Mouse (Mus musculus) neural tube, embryonic 15.5 days (tissue): ENCODE measurements around the gene Rapgef4. TPM values are rescaled to one million over a fixed set of nuclear protein-coding genes. Genes with fewer than 3 reads are reported as not detected.

ENCODE experiments used
- ATAC-seq: fragments of 200-750 bp; cut with Nextera tagmentation; 2 replicates; pipeline ENCODE4 v1.8.0; 2017; ENCODE audit warnings: mild to moderate bottlenecking, moderate TSS enrichment, moderate library complexity; ENCODE audit not compliant: low FRiP score
- H3K27ac ChIP-seq: fragments of 300-500 bp; sonication (generic); replicated peaks from 2 replicates; pipeline ENCODE4 v1.5.1; 2015; ENCODE audit warnings: mild to moderate bottlenecking, inconsistent platforms
- H3K27me3 ChIP-seq: fragments of 300-500 bp; sonication (generic); replicated peaks from 2 replicates; pipeline ENCODE4 v1.6.1; 2015; ENCODE audit warnings: inconsistent platforms
- H3K36me3 ChIP-seq: fragments of 300-500 bp; sonication (generic); 2 replicates; pipeline ENCODE4 v1.6.1; 2015; ENCODE audit warnings: inconsistent platforms
- H3K4me1 ChIP-seq: fragments of 300-500 bp; sonication (generic); 2 replicates; pipeline ENCODE4 v1.6.1; 2015; ENCODE audit warnings: inconsistent platforms
- H3K4me2 ChIP-seq: fragments of 300-500 bp; sonication (generic); 2 replicates; pipeline ENCODE4 v1.6.1; 2015; ENCODE audit warnings: inconsistent platforms, mild to moderate bottlenecking, moderate library complexity
- H3K4me3 ChIP-seq: fragments of 300-500 bp; sonication (generic); replicated peaks from 2 replicates; pipeline ENCODE4 v1.5.1; 2015; ENCODE audit warnings: mild to moderate bottlenecking, inconsistent platforms
- H3K9ac ChIP-seq: fragments of 300-500 bp; sonication (generic); replicated peaks from 2 replicates; pipeline ENCODE4 v1.6.1; 2015; ENCODE audit warnings: mild to moderate bottlenecking, inconsistent platforms
- H3K9me3 ChIP-seq: fragments of 300-500 bp; sonication (generic); replicated peaks from 2 replicates; pipeline ENCODE4 v1.6.1; 2016; ENCODE audit warnings: inconsistent platforms
- WGBS: fragments of 180-500 bp; shearing (Covaris S2); methylation state at CpG from one replicate; pipeline ENCODE4 v1.1.7; 2015; ENCODE audit warnings: mixed read lengths; 5-methylcytosine and 5-hydroxymethylcytosine counted together
- polyA plus RNA-seq: library from polyadenylated mRNA; unstranded; fragments of >200 nt; fragmentation: Nextera tagmentation; extraction: Ambion mirVana; gene quantifications from 2 replicates; pipeline ENCODE4 v1.2.1, GENCODE M21; 2015

The Rapgef4 gene
- polyA plus RNA-seq, 1 experiment from 2014 or later: 45.3 TPM

DNA sequence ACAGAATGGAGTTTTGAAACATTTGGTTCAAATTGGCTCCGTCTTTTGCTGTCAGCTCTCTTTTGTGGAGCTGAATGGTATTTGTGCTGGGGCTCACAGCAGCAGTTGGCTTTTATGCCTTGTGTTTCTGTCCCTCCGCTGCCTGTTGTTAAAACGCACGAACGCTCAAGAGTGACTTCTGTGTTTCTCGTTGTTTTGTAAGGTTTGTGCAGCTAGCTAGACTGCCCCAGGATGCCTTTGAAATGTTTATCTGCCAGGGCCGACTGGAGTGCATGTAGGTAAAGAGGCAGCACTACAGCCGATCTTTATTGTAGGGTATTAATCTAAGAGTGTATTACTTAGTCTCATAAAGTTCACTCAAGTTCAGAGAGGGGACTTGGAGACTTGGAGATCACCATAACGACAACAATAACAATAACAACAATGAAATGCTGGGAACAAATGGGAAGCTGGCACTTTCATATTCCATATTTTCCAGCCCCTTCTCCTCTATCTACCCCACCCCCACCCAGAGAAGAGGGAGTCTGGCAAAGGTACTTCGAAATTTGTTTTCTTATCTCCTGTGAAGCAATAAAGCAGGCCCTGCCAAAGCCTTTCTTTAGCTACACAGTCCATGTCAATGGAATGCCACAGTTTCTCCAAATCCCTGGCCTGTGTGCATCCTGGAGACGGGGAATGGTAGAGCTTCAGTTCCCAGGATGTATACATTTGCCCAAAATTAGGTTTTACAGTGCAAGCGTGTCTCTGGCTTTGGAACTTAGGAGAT, 262.1 kb downstream of the Rapgef4 start:
- Histone ChIP-seq H3K36me3 (peaks cover 9% of the 10 kb centered on the region; the same call in 1 of the 2 replicates), H3K27me3 (peaks cover 14% of the 10 kb centered on the region), H3K4me2 (no peak overlapping the region), H3K4me3 (no peak overlapping the region), H3K9me3 (no peaks in the 10 kb centered on the region), H3K27ac (no peak overlapping the region), H3K4me1 (0 out of 2 replicates have a peak, but pooled peaks cover 2% of the 10 kb centered on the region), H3K9ac (no peak overlapping the region)
- no peak for ATAC-seq
- 35% methylated on average over 12 of the region's 12 CpGs for whole genome bisulfite sequencing

DNA sequence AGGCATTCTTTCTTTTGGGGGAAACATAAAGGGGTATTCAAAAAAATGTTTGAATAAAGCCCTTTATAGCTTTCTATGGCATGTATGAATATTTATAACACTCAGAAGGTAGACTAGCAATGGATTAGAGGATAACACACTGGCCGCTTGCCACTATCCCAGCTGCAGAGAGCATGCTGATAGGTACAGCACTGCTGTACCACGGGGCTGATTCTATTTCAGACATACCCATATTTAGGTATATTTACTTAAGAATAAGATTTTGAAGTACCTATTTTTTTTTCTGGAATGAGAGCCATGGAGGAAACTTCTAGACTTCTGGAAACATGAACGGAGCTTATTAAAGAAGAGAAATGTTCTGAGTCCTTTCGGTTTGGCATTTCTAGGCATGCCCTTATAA, 264.6 kb downstream of the Rapgef4 start:
- peaks cover 4% of the 10 kb centered on the region for H3K27me3 ChIP-seq
- no peak overlapping the region for H3K4me3 ChIP-seq
- H3K4me2 ChIP-seq: no peak overlapping the region
- ATAC-seq: no peak
- H3K9ac ChIP-seq: no peak overlapping the region
- H3K4me1 ChIP-seq: no peaks in the 10 kb centered on the region
- H3K36me3 ChIP-seq: peaks cover 3% of the 10 kb centered on the region; the same call in 1 of the 2 replicates
- WGBS: 86% methylated on average over 4 of the region's 4 CpGs
- H3K9me3 ChIP-seq: no peaks in the 10 kb centered on the region
- no peak overlapping the region for H3K27ac ChIP-seq

DNA sequence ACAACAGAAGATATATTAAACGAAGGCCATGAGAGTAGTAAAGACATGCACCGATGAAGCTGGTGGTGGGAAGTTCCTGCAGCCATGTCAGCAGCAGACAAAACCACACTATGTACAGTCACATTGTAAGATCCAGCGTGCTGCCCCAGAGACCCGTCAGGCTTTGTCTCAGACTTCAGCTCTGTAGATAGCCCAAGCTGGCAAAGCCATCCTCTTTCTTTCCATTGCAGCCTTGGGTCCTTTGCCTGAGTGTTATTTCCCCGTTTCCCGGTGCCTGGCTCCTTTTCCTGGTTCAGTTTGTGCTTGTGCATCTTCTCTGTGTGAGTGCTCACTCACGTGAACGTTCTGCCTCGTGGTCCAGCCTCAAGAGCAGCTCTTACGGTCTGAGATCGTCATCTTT, 265.3 kb downstream of the Rapgef4 start:
- no peak for ATAC-seq
- no peak overlapping the region for H3K9ac ChIP-seq
- H3K4me3 ChIP-seq: no peak overlapping the region

DNA sequence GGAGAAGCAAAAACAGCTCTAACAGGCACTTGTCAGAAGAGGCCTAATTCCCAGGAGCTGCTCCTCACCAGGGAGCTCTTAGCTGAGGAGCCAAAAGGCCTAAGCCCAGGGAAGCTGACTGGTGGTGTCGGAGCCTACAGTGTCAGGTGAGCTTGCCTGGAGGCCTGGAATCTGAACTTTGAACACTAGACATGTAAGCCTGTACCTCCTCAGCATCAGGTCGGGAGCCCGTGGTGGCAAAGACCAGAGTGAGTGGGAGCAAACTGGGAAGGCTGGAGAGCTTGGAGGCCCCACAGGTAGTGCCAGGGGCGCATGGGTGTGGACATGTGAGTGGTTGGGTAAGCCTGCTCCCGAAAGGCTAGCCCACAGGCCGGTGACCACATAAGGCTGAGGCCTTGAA, 266.8 kb downstream of the Rapgef4 start:
- H3K27me3 ChIP-seq: no peaks in the 10 kb centered on the region; the same call in 1 of the 2 replicates
- no peak overlapping the region for H3K9ac ChIP-seq
- WGBS: 96% methylated on average over 6 of the region's 6 CpGs
- no peak overlapping the region for H3K27ac ChIP-seq
- no peaks in the 10 kb centered on the region for H3K9me3 ChIP-seq
- no peak overlapping the region for H3K4me2 ChIP-seq
- H3K36me3 ChIP-seq: peaks cover 3% of the 10 kb centered on the region; the same call in 1 of the 2 replicates
- no peak for ATAC-seq
- no peaks in the 10 kb centered on the region for H3K4me1 ChIP-seq
- no peak overlapping the region for H3K4me3 ChIP-seq

More for the DNA sequence above, 265.3 kb downstream of the Rapgef4 start:
- Histone ChIP-seq H3K27me3 (peaks cover 4% of the 10 kb centered on the region), H3K27ac (no peak overlapping the region), H3K4me2 (no peak overlapping the region), H3K9me3 (no peaks in the 10 kb centered on the region), H3K4me1 (no peaks in the 10 kb centered on the region), H3K36me3 (peaks cover 3% of the 10 kb centered on the region; the same call in 1 of the 2 replicates)
- WGBS: 91% methylated on average over 11 of the region's 11 CpGs

GRCm38 (mm10) chr2:72252510-72253505, 271.8 kb downstream of the Rapgef4 start:
- H3K9me3 ChIP-seq: no peaks in the 10 kb centered on the region
- no peak for ATAC-seq

GRCm38 (mm10) chr2:72253882-72254281, 272.8 kb downstream of the Rapgef4 start:
- no peaks in the 10 kb centered on the region for H3K36me3 ChIP-seq
- no peaks in the 10 kb centered on the region for H3K27me3 ChIP-seq
- H3K9ac ChIP-seq: no peak overlapping the region
- peak overlapping the region; percentile 42 for H3K4me2 ChIP-seq
- H3K27ac ChIP-seq: no peak overlapping the region
- WGBS: 54% methylated on average over 4 of the region's 4 CpGs
- H3K4me1 ChIP-seq: peaks cover 16% of the 10 kb centered on the region
- no peak overlapping the region for H3K4me3 ChIP-seq
- no peak for ATAC-seq
- H3K9me3 ChIP-seq: no peaks in the 10 kb centered on the region

More at GRCm38 (mm10) chr2:72252510-72253505, 271.8 kb downstream of the Rapgef4 start:
- peaks cover 16% of the 10 kb centered on the region for H3K4me1 ChIP-seq
- H3K27me3 ChIP-seq: no peaks in the 10 kb centered on the region
- WGBS: 55% methylated on average over 18 of the region's 18 CpGs
- H3K4me2 ChIP-seq: no peak overlapping the region
- H3K36me3 ChIP-seq: no peaks in the 10 kb centered on the region
- H3K9ac ChIP-seq: no peak overlapping the region
- no peak overlapping the region for H3K27ac ChIP-seq
- no peak overlapping the region for H3K4me3 ChIP-seq

GRCm38 (mm10) chr2:72254813-72255582, 274.0 kb downstream of the Rapgef4 start:
- H3K4me3 ChIP-seq: no peak overlapping the region
- H3K4me2 ChIP-seq: peak overlapping the region; percentile 42
- 29% methylated on average over 14 of the region's 14 CpGs for WGBS
- no peaks in the 10 kb centered on the region for H3K9me3 ChIP-seq
- ATAC-seq: peak; percentile 47; the same call in 1 of the 2 replicates
- H3K27me3 ChIP-seq: no peaks in the 10 kb centered on the region
- H3K27ac ChIP-seq: peak overlapping the region; percentile 42; the same call in 1 of the 2 replicates
- no peaks in the 10 kb centered on the region for H3K36me3 ChIP-seq
- no peak overlapping the region for H3K9ac ChIP-seq
- peaks cover 16% of the 10 kb centered on the region for H3K4me1 ChIP-seq

- Histone ChIP-seq H3K4me2 (no peak overlapping the region), H3K36me3 (no peaks in the 10 kb centered on the region), H3K4me1 (no peaks in the 10 kb centered on the region), H3K9me3 (no peaks in the 10 kb centered on the region), H3K4me3 (no peak overlapping the region), H3K27ac (no peak overlapping the region), H3K9ac (no peak overlapping the region), H3K27me3 (no peaks in the 10 kb centered on the region)
- 100% methylated on average over 1 of the region's 1 CpGs for WGBS
- ATAC-seq: no peak
Observed at GRCm38 (mm10) chr2:72260704-72261103, 279.7 kb downstream of the Rapgef4 start.

GRCm38 (mm10) chr2:72262814-72263480, 281.9 kb downstream of the Rapgef4 start:
- Histone ChIP-seq H3K9ac (no peak overlapping the region), H3K4me3 (no peak overlapping the region), H3K4me1 (no peaks in the 10 kb centered on the region), H3K27ac (no peak overlapping the region), H3K36me3 (no peaks in the 10 kb centered on the region), H3K4me2 (no peak overlapping the region), H3K9me3 (no peaks in the 10 kb centered on the region), H3K27me3 (no peaks in the 10 kb centered on the region)
- no peak for ATAC-seq
- WGBS: 92% methylated on average over 6 of the region's 6 CpGs

GRCm38 (mm10) chr2:72267390-72267789, 286.4 kb downstream of the Rapgef4 start:
- no peaks in the 10 kb centered on the region for H3K4me1 ChIP-seq
- H3K9ac ChIP-seq: no peak overlapping the region
- ATAC-seq: no peak
- H3K4me2 ChIP-seq: no peak overlapping the region
- H3K27ac ChIP-seq: no peak overlapping the region
- no peaks in the 10 kb centered on the region for H3K9me3 ChIP-seq
- 92% methylated on average over 6 of the region's 6 CpGs for WGBS
- no peak overlapping the region for H3K4me3 ChIP-seq
- H3K27me3 ChIP-seq: no peaks in the 10 kb centered on the region
- no peaks in the 10 kb centered on the region for H3K36me3 ChIP-seq
